Mouse (Mus musculus) erythroblast, embryonic 14.5 days (primary cell): Measurements from ENCODE around the gene Psmd12. TPM values are rescaled to one million over a fixed set of nuclear protein-coding genes. Genes with fewer than 3 reads are reported as not detected.
"Not testable (repeated sequence)": the region's sequence is repeated elsewhere in the genome, so short reads cannot be mapped to it uniquely, and the experiment has no call there.

Experiments
- H3K27me3 ChIP-seq: 2 replicates; pipeline ENCODE4 v1.6.1; 2012; ENCODE audit warnings: inconsistent platforms; ENCODE audit not compliant: control insufficient read depth
- H3K36me3 ChIP-seq: 2 replicates; pipeline ENCODE4 v1.6.1; 2012; ENCODE audit warnings: mild to moderate bottlenecking, inconsistent platforms; ENCODE audit not compliant: control insufficient read depth
- H3K4me1 ChIP-seq: 2 replicates; pipeline ENCODE4 v1.6.1; 2012; ENCODE audit warnings: inconsistent platforms; ENCODE audit not compliant: control insufficient read depth
- H3K4me3 ChIP-seq: replicated peaks from 2 replicates; pipeline ENCODE3; 2012; ENCODE audit warnings: moderate library complexity, mild to moderate bottlenecking, inconsistent platforms
- H3K9me3 ChIP-seq: 2 replicates; pipeline ENCODE4 v1.6.1; 2012; ENCODE audit warnings: low read length, inconsistent platforms, mixed read lengths; ENCODE audit not compliant: control insufficient read depth
- GATA1 ChIP-seq: IDR thresholded peaks from 2 replicates; pipeline ENCODE4 v1.6.1; 2012; ENCODE audit warnings: low read length, inconsistent platforms, mixed read lengths
- TAL1 ChIP-seq: IDR thresholded peaks from 3 replicates; pipeline ENCODE4 v1.6.1; 2012; ENCODE audit warnings: low read length, inconsistent platforms, mixed read lengths
- polyA plus RNA-seq: library from polyadenylated mRNA; stranded (reverse); fragments of >175 nt; gene quantifications from 2 replicates; pipeline ENCODE4 v1.2.3, GENCODE M21; 2012

Psmd12 gene
- polyA plus RNA-seq, 1 experiment, result 4.4 TPM

- no peak overlapping the region for H3K4me3 ChIP-seq
Observed at GRCm38 (mm10) chr11:107484341-107484740, 5.1 kb downstream of the Psmd12 start.

GRCm38 (mm10) chr11:107502801-107503200 is 23.5 kb downstream of the Psmd12 start:
- Histone ChIP-seq H3K9me3 (no peaks in the 10 kb centered on the region), H3K4me3 (no peak overlapping the region), H3K4me1 (no peaks in the 10 kb centered on the region), H3K36me3 (peaks cover 31% of the 10 kb centered on the region), H3K27me3 (no peaks in the 10 kb centered on the region)
- TF ChIP-seq TAL1 (no peak), GATA1 (no peak)

More at GRCm38 (mm10) chr11:107484341-107484740, 5.1 kb downstream of the Psmd12 start:
- TF ChIP-seq GATA1 (no peak), TAL1 (no peak)
- Histone ChIP-seq H3K27me3 (no peaks in the 10 kb centered on the region), H3K9me3 (no peaks in the 10 kb centered on the region), H3K4me1 (peaks cover 30% of the 10 kb centered on the region), H3K36me3 (peaks cover 69% of the 10 kb centered on the region)

GRCm38 (mm10) chr11:107504364-107504763 is 25.1 kb downstream of the Psmd12 start:
- peaks cover 18% of the 10 kb centered on the region for H3K36me3 ChIP-seq
- not testable (repeated sequence) for H3K9me3 ChIP-seq, H3K4me3 ChIP-seq, H3K4me1 ChIP-seq, H3K27me3 ChIP-seq

- peaks cover 10% of the 10 kb centered on the region for H3K4me1 ChIP-seq
- H3K4me3 ChIP-seq, result no peak overlapping the region
- H3K36me3 ChIP-seq, result peaks cover 7% of the 10 kb centered on the region
- H3K9me3 ChIP-seq, result no peaks in the 10 kb centered on the region
- H3K27me3 ChIP-seq, result peaks cover 13% of the 10 kb centered on the region
- TF ChIP-seq TAL1, result no peak
- no peak for TF ChIP-seq GATA1
Observed at GRCm38 (mm10) chr11:107506260-107506659, 27.0 kb downstream of the Psmd12 start.

GRCm38 (mm10) chr11:107509631-107510338 is 30.5 kb downstream of the Psmd12 start:
- H3K36me3 ChIP-seq, result no peaks in the 10 kb centered on the region
- H3K27me3 ChIP-seq, result peaks cover 13% of the 10 kb centered on the region
- TF ChIP-seq TAL1 (no peak), GATA1 (no peak)
- H3K9me3 ChIP-seq, result no peaks in the 10 kb centered on the region
- no peak overlapping the region for H3K4me3 ChIP-seq
- H3K4me1 ChIP-seq, result peaks cover 11% of the 10 kb centered on the region

GRCm38 (mm10) chr11:107510362-107511269 is 31.3 kb downstream of the Psmd12 start:
- TF ChIP-seq GATA1 (no peak), TAL1 (no peak)
- H3K4me1 ChIP-seq, result peaks cover 11% of the 10 kb centered on the region
- no peaks in the 10 kb centered on the region for H3K36me3 ChIP-seq
- no peak overlapping the region for H3K4me3 ChIP-seq
- H3K27me3 ChIP-seq, result peaks cover 13% of the 10 kb centered on the region
- H3K9me3 ChIP-seq, result no peaks in the 10 kb centered on the region

GRCm38 (mm10) chr11:107511954-107512353 is 32.7 kb downstream of the Psmd12 start:
- H3K4me3 ChIP-seq, H3K36me3 ChIP-seq, H3K9me3 ChIP-seq: not testable (repeated sequence)
- Histone ChIP-seq H3K27me3 (peaks cover 13% of the 10 kb centered on the region), H3K4me1 (peaks cover 11% of the 10 kb centered on the region)

- TF ChIP-seq TAL1, result no peak
- peaks cover 13% of the 10 kb centered on the region for H3K27me3 ChIP-seq
Observed at GRCm38 (mm10) chr11:107513047-107513446, 33.8 kb downstream of the Psmd12 start.

GRCm38 (mm10) chr11:107516387-107516786 is 37.1 kb downstream of the Psmd12 start:
- Histone ChIP-seq H3K9me3 (no peaks in the 10 kb centered on the region), H3K27me3 (no peaks in the 10 kb centered on the region), H3K36me3 (no peaks in the 10 kb centered on the region), H3K4me3 (no peak overlapping the region), H3K4me1 (no peaks in the 10 kb centered on the region)
- TF ChIP-seq TAL1 (no peak), GATA1 (no peak)

More at GRCm38 (mm10) chr11:107513047-107513446, 33.8 kb downstream of the Psmd12 start:
- Histone ChIP-seq H3K36me3 (no peaks in the 10 kb centered on the region), H3K9me3 (no peaks in the 10 kb centered on the region), H3K4me3 (no peak overlapping the region), H3K4me1 (peaks cover 11% of the 10 kb centered on the region)
